Mouse (Mus musculus) CH12.LX (cell line): ENCODE data around the gene 2700081O15Rik.

Experiments
- BHLHE40 ChIP-seq: IDR thresholded peaks from 2 replicates; pipeline ENCODE4 v1.6.1; 2011; ENCODE audit warnings: mild to moderate bottlenecking, low read depth, low read length, improper control_type of control experiment
- CHD2 ChIP-seq: IDR thresholded peaks from 2 replicates; pipeline ENCODE4 v1.6.1; 2011; ENCODE audit warnings: low read length, improper control_type of control experiment
- CTCF ChIP-seq, 2 experiments: IDR thresholded peaks in 1 of 2; conservative IDR thresholded peaks in 1 of 2; 2 replicates each; pipeline ENCODE4 v1.5.1; 2011 to 2012; ENCODE audit warnings: low read depth in 2 of 2, low read length in 2 of 2, improper control_type of control experiment in 1 of 2, inconsistent platforms in 1 of 2, mild to moderate bottlenecking in 1 of 2, moderate library complexity in 1 of 2
- GABPA ChIP-seq: IDR thresholded peaks from 2 replicates; pipeline ENCODE4 v1.6.1; 2012; ENCODE audit warnings: low read depth, low read length, improper control_type of control experiment, inconsistent platforms; ENCODE audit not compliant: insufficient replicate concordance
- HCFC1 ChIP-seq: IDR thresholded peaks from 2 replicates; pipeline ENCODE4 v1.6.1; 2012; ENCODE audit warnings: low read depth, mild to moderate bottlenecking, inconsistent platforms, low read length, improper control_type of control experiment
- JUN ChIP-seq: IDR thresholded peaks from 2 replicates; pipeline ENCODE4 v1.6.1; 2011; ENCODE audit warnings: low read depth, mild to moderate bottlenecking, low read length, improper control_type of control experiment, moderate library complexity; ENCODE audit not compliant: insufficient read depth
- MYC ChIP-seq: IDR thresholded peaks from 2 replicates; pipeline ENCODE4 v1.6.1; 2011; ENCODE audit warnings: low read depth, mild to moderate bottlenecking, improper control_type of control experiment, low read length
- NELFE ChIP-seq: IDR thresholded peaks from 2 replicates; pipeline ENCODE4 v1.6.1; 2011; ENCODE audit warnings: low read depth, low read length, improper control_type of control experiment
- POLR2A ChIP-seq: IDR thresholded peaks from 2 replicates; pipeline ENCODE4 v1.6.1; 2011; ENCODE audit warnings: low read depth, mild to moderate bottlenecking, improper control_type of control experiment, low read length
- POLR2AphosphoS2 ChIP-seq: IDR thresholded peaks from 2 replicates; pipeline ENCODE4 v1.6.1; 2011; ENCODE audit warnings: low read depth, low read length, improper control_type of control experiment
- SMC3 ChIP-seq: IDR thresholded peaks from 2 replicates; pipeline ENCODE4 v1.6.1; 2011; ENCODE audit warnings: low read depth, low read length, improper control_type of control experiment
- ZMIZ1 ChIP-seq: IDR thresholded peaks from 2 replicates; pipeline ENCODE4 v1.6.1; 2012; ENCODE audit warnings: low read depth, mild to moderate bottlenecking, inconsistent platforms, low read length, improper control_type of control experiment

- no peak for TF ChIP-seq GABPA
- TF ChIP-seq POLR2A: no peak
- TF ChIP-seq BHLHE40: no peak
- no peak for TF ChIP-seq NELFE
- TF ChIP-seq CTCF (conservative IDR thresholded peaks at IDR 0.05 in 1 of 2, IDR thresholded peaks at IDR 0.05 in 1 of 2; ENCODE audit: low read depth in 2 of 2, low read length in 2 of 2): no peak
- TF ChIP-seq CHD2: no peak
- no peak for TF ChIP-seq POLR2AphosphoS2
- no peak for TF ChIP-seq ZMIZ1
- TF ChIP-seq SMC3: no peak
- no peak for TF ChIP-seq HCFC1
- no peak for TF ChIP-seq JUN
- TF ChIP-seq MYC: no peak
Observed at GRCm38 (mm10) chr19:7424590-7425397, 7.4 kb downstream of the 2700081O15Rik start.
